Comparison of ENCODE assay signal across 28 mouse cellular contexts in the genomic region with DNA sequence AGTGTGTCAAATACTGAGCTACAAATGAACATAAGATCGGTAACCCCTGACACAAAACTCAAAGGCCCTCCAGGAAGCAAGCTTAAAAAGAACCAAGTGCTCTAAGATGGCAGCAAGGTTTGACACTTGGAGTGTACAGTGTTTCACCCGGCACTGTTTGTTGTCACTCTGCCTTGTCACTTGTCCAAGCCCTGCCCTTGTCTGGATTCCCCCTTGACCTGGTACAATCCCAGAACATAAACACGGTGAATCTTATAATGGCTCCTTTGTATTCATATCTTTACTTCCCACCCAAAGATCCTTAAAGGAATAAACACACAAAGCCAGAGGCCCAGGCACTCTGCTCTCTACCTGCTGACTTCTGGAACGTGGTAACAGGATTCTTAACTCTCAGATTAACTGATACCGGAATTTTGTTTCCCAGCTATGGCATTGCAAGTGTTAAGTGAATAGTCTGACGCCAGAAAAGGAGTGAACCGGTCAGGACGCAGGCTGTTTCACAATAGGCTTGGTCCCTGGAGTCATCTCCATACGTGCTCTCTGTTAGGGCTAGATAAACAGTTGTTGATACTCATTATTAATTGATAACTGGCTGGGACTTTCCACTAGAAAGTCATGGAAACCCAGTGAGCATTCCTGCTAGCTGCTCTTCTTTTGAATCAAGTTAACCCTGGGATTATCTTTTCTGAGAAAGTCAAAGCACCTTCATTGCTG.
DNase-seq lines count a peak whose midpoint lies in the region; ATAC-seq and TF ChIP-seq lines count a peak whose summit lies in the region.
"Had no signal": no experiment of that assay in that cellular context is flagged by ENCODE, and none has a peak within 500 bp of the region (broad histone marks: within the 10 kb centered on the region; RNA-seq: fewer than 3 reads in every experiment).

No protein-coding gene starts in this region.

- DNase-seq in lung, adult 2 months: no peak
- peak; percentile 30 for DNase-seq in lung, postnatal 36 days
- DNase-seq: cerebellum, adult 8-10 months; cerebellum, postnatal 36 days; embryo, embryonic 11 days; gastrocnemius, postnatal 36 days; kidney, adult 9 months; kidney, postnatal 25 days; retina, postnatal 1 day; right cerebral cortex, postnatal 25 days; spleen, adult 18-20 months; thymus, postnatal 36 days had no signal

- 31% methylated on average over 9 of the region's 9 CpGs for WGBS in intestine, embryonic 16.5 days
- WGBS in intestine, embryonic 15.5 days: 26% methylated on average over 9 of the region's 9 CpGs
- 18% methylated on average over 9 of the region's 9 CpGs for WGBS in lung, embryonic 16.5 days
- 29% methylated on average over 9 of the region's 9 CpGs for WGBS in lung, adult 2 months
- 22% methylated on average over 9 of the region's 9 CpGs for WGBS in intestine, postnatal 0 days
- WGBS in hindbrain, embryonic 13.5 days: 33% methylated on average over 9 of the region's 9 CpGs

- no peak for TF ChIP-seq CTCF in lung, adult 2 months (IDR thresholded peaks at IDR 0.05; ENCODE audit: insufficient read depth, low read length)
- no peak for TF ChIP-seq CTCF in intestine, postnatal 0 days (IDR thresholded peaks at IDR 0.05; ENCODE audit: low read depth)

- H3K9me3 ChIP-seq in intestine, embryonic 16.5 days (ENCODE audit: control insufficient read depth, low read length): no peaks in the 10 kb centered on the region
- no peaks in the 10 kb centered on the region for H3K9me3 ChIP-seq in intestine, embryonic 15.5 days
- no peaks in the 10 kb centered on the region for H3K9me3 ChIP-seq in lung, embryonic 16.5 days (ENCODE audit: control insufficient read depth, low read length)
- no peaks in the 10 kb centered on the region for H3K9me3 ChIP-seq in intestine, postnatal 0 days (ENCODE audit: control insufficient read depth)
- no peaks in the 10 kb centered on the region for H3K9me3 ChIP-seq in hindbrain, embryonic 13.5 days
- H3K9me3 ChIP-seq: embryonic facial prominence, embryonic 13.5 days; forebrain, embryonic 13.5 days; midbrain, embryonic 15.5 days; neural tube, embryonic 13.5 days had no signal

- H3K4me3 ChIP-seq in intestine, embryonic 16.5 days (ENCODE audit: low read length): no peak overlapping the region
- H3K4me3 ChIP-seq in intestine, embryonic 15.5 days (replicated peaks): no peak overlapping the region
- no peak overlapping the region for H3K4me3 ChIP-seq in lung, embryonic 16.5 days (ENCODE audit: low read length)
- no peak overlapping the region for H3K4me3 ChIP-seq in lung, adult 2 months (replicated peaks; ENCODE audit: extremely low read depth, low read depth, low read length)
- no peak overlapping the region for H3K4me3 ChIP-seq in intestine, postnatal 0 days (ENCODE audit: low read depth, low read length)
- no peak overlapping the region for H3K4me3 ChIP-seq in hindbrain, embryonic 13.5 days
- H3K4me3 ChIP-seq: embryonic facial prominence, embryonic 13.5 days; erythroblast, embryonic 14.5 days; forebrain, embryonic 13.5 days; layer of hippocampus, adult 2 months; midbrain, embryonic 15.5 days; myocyte; neural tube, embryonic 13.5 days had no signal

- H3K27me3 ChIP-seq in intestine, embryonic 16.5 days (replicated peaks; ENCODE audit: control insufficient read depth, insufficient read depth, low read length): no peaks in the 10 kb centered on the region
- no peaks in the 10 kb centered on the region for H3K27me3 ChIP-seq in intestine, embryonic 15.5 days (replicated peaks)
- no peaks in the 10 kb centered on the region for H3K27me3 ChIP-seq in lung, embryonic 16.5 days (ENCODE audit: control insufficient read depth, insufficient read depth, low read depth, low read length)
- H3K27me3 ChIP-seq in intestine, postnatal 0 days (replicated peaks; ENCODE audit: control insufficient read depth, insufficient read depth, low read length): no peaks in the 10 kb centered on the region
- 0 out of 2 replicates have a peak, but pooled peaks cover 3% of the 10 kb centered on the region for H3K27me3 ChIP-seq in hindbrain, embryonic 13.5 days
- H3K27me3 ChIP-seq: forebrain, embryonic 13.5 days; midbrain, embryonic 15.5 days; neural tube, embryonic 13.5 days had no signal

- peaks cover 15% of the 10 kb centered on the region for H3K4me1 ChIP-seq in intestine, embryonic 16.5 days (ENCODE audit: control insufficient read depth, insufficient read depth, low read length)
- peaks cover 30% of the 10 kb centered on the region for H3K4me1 ChIP-seq in intestine, embryonic 15.5 days (replicated peaks)
- peaks cover 45% of the 10 kb centered on the region for H3K4me1 ChIP-seq in lung, embryonic 16.5 days (replicated peaks; ENCODE audit: control insufficient read depth, insufficient read depth, low read length)
- H3K4me1 ChIP-seq in lung, adult 2 months (ENCODE audit: control insufficient read depth, insufficient read depth, low read length): peaks cover 10% of the 10 kb centered on the region; the same call in 1 of the 2 replicates
- H3K4me1 ChIP-seq in intestine, postnatal 0 days (replicated peaks; ENCODE audit: control insufficient read depth, insufficient read depth, low read length): 0 out of 2 replicates have a peak, but pooled peaks cover 6% of the 10 kb centered on the region
- peaks cover 14% of the 10 kb centered on the region for H3K4me1 ChIP-seq in hindbrain, embryonic 13.5 days (replicated peaks)
- H3K4me1 ChIP-seq: forebrain, embryonic 13.5 days had no signal

- 0 out of 2 replicates have a peak, but pooled peaks have one; percentile 16 for ATAC-seq in intestine, embryonic 16.5 days
- ATAC-seq in intestine, embryonic 15.5 days: no peak
- ATAC-seq in lung, embryonic 16.5 days (ENCODE audit: low read depth): no peak
- peak; percentile 60 for ATAC-seq in intestine, postnatal 0 days
- no peak for ATAC-seq in hindbrain, embryonic 13.5 days (ENCODE audit: low FRiP score)
- ATAC-seq: activated CD4-positive, CD25-positive, alpha-beta regulatory T cell, adult 4 months; forebrain, embryonic 13.5 days; inflammation-experienced regulatory T-cells, adult 6 months; midbrain, embryonic 15.5 days had no signal

- H3K4me2 ChIP-seq in intestine, embryonic 16.5 days (ENCODE audit: low read depth, low read length): no peak overlapping the region
- H3K4me2 ChIP-seq in intestine, embryonic 15.5 days (replicated peaks): no peak overlapping the region
- no peak overlapping the region for H3K4me2 ChIP-seq in lung, embryonic 16.5 days (ENCODE audit: low read depth, low read length)
- H3K4me2 ChIP-seq in intestine, postnatal 0 days (replicated peaks; ENCODE audit: low read depth): no peak overlapping the region
- H3K4me2 ChIP-seq in hindbrain, embryonic 13.5 days: no peak overlapping the region
- H3K4me2 ChIP-seq: embryonic facial prominence, embryonic 13.5 days; forebrain, embryonic 13.5 days; hindbrain, embryonic 14.5 days; midbrain, embryonic 15.5 days; neural tube, embryonic 13.5 days had no signal

- H3K9ac ChIP-seq in intestine, embryonic 16.5 days (ENCODE audit: low read depth, low read length): no peak overlapping the region
- no peak overlapping the region for H3K9ac ChIP-seq in intestine, embryonic 15.5 days
- H3K9ac ChIP-seq in lung, embryonic 16.5 days (ENCODE audit: low read length): no peak overlapping the region
- H3K9ac ChIP-seq in intestine, postnatal 0 days (ENCODE audit: low read depth, low read length): no peak overlapping the region
- no peak overlapping the region for H3K9ac ChIP-seq in hindbrain, embryonic 13.5 days
- H3K9ac ChIP-seq: embryonic facial prominence, embryonic 13.5 days; forebrain, embryonic 13.5 days; hindbrain, embryonic 14.5 days; liver, embryonic 14.5 days; midbrain, embryonic 15.5 days; neural tube, embryonic 13.5 days had no signal

- H3K27ac ChIP-seq in intestine, embryonic 16.5 days (ENCODE audit: low read length): no peak overlapping the region
- no peak overlapping the region for H3K27ac ChIP-seq in intestine, embryonic 15.5 days
- peak overlapping the region; percentile 47; the same call in 1 of the 2 replicates for H3K27ac ChIP-seq in lung, embryonic 16.5 days (ENCODE audit: low read length)
- no peak overlapping the region for H3K27ac ChIP-seq in intestine, postnatal 0 days (ENCODE audit: low read depth, low read length)
- H3K27ac ChIP-seq in hindbrain, embryonic 13.5 days: no peak overlapping the region
- H3K27ac ChIP-seq: embryonic facial prominence, embryonic 13.5 days; forebrain, embryonic 13.5 days; hindbrain, embryonic 14.5 days; layer of hippocampus, adult 2 months; liver, embryonic 14.5 days; midbrain, embryonic 15.5 days; neural tube, embryonic 13.5 days had no signal

- no peaks in the 10 kb centered on the region for H3K36me3 ChIP-seq in intestine, embryonic 16.5 days (ENCODE audit: control insufficient read depth, insufficient read depth, low read length)
- no peaks in the 10 kb centered on the region for H3K36me3 ChIP-seq in intestine, embryonic 15.5 days
- no peaks in the 10 kb centered on the region for H3K36me3 ChIP-seq in lung, embryonic 16.5 days (ENCODE audit: control insufficient read depth, insufficient read depth, low read length)
- H3K36me3 ChIP-seq in intestine, postnatal 0 days (ENCODE audit: control insufficient read depth, insufficient read depth): no peaks in the 10 kb centered on the region
- H3K36me3 ChIP-seq in hindbrain, embryonic 13.5 days: no peaks in the 10 kb centered on the region
- H3K36me3 ChIP-seq: embryonic facial prominence, embryonic 13.5 days; midbrain, embryonic 15.5 days; neural tube, embryonic 13.5 days had no signal

- TF ChIP-seq POLR2A in lung, adult 2 months (IDR thresholded peaks at IDR 0.05; ENCODE audit: borderline replicate concordance, extremely low read depth, low read depth, low read length): no peak

Comparison
In these comparisons a context has a peak if more than half of its experiments do, and no peak if none do; other contexts are left out.
1. ATAC-seq: peak in intestine, embryonic 16.5 days (single experiment) and intestine, postnatal 0 days (single experiment); none in intestine, embryonic 15.5 days (single experiment), lung, embryonic 16.5 days (single experiment) and hindbrain, embryonic 13.5 days (single experiment).